Mouse (Mus musculus) midbrain, embryonic 16.5 days (tissue): Measurements from ENCODE around the gene Vps4a. TPM values are rescaled to one million over a fixed set of nuclear protein-coding genes. Genes with fewer than 3 reads are reported as not detected.
"Not testable (repeated sequence)": the region's sequence is repeated elsewhere in the genome, so short reads cannot be mapped to it uniquely, and the experiment has no call there.

Source experiments
- ATAC-seq: fragments of 200-750 bp; cut with Nextera tagmentation; 2 replicates; pipeline ENCODE4 v1.8.0; 2017; ENCODE audit warnings: moderate TSS enrichment
- H3K27ac ChIP-seq: fragments of 300-500 bp; sonication (generic); 2 replicates; pipeline ENCODE4 v1.5.1; 2014; ENCODE audit warnings: mild to moderate bottlenecking, low read length, mixed read lengths
- H3K27me3 ChIP-seq: fragments of 300-500 bp; sonication (generic); 2 replicates; pipeline ENCODE4 v1.6.1; 2014; ENCODE audit warnings: low read depth, low read length, mixed read lengths; ENCODE audit not compliant: control insufficient read depth, insufficient read depth
- H3K36me3 ChIP-seq: fragments of 300-500 bp; sonication (generic); 2 replicates; pipeline ENCODE4 v1.6.1; 2014; ENCODE audit warnings: mild to moderate bottlenecking, low read length, moderate library complexity, mixed read lengths; ENCODE audit not compliant: control insufficient read depth, insufficient read depth
- H3K4me1 ChIP-seq: fragments of 300-500 bp; sonication (generic); 2 replicates; pipeline ENCODE4 v1.6.1; 2014; ENCODE audit warnings: mild to moderate bottlenecking, low read length, mixed read lengths; ENCODE audit not compliant: control insufficient read depth, insufficient read depth
- H3K4me2 ChIP-seq: fragments of 300-500 bp; sonication (generic); 2 replicates; pipeline ENCODE4 v1.6.1; 2014; ENCODE audit warnings: mild to moderate bottlenecking, low read length, mixed read lengths
- H3K4me3 ChIP-seq: fragments of 300-500 bp; sonication (generic); 2 replicates; pipeline ENCODE4 v1.5.1; 2014; ENCODE audit warnings: low read depth, mild to moderate bottlenecking, low read length, moderate library complexity, mixed read lengths
- H3K9ac ChIP-seq: fragments of 300-500 bp; sonication (generic); 2 replicates; pipeline ENCODE4 v1.6.1; 2014; ENCODE audit warnings: low read depth, low read length, mixed read lengths
- H3K9me3 ChIP-seq: fragments of 300-500 bp; sonication (generic); replicated peaks from 2 replicates; pipeline ENCODE4 v1.6.1; 2014; ENCODE audit warnings: mild to moderate bottlenecking, low read length, mixed read lengths; ENCODE audit not compliant: control insufficient read depth, poor library complexity, severe bottlenecking
- WGBS: fragments of 180-500 bp; shearing (Covaris S2); extraction: QIAGEN DNeasy Blood & Tissue Kit; methylation state at CpG from one replicate; pipeline ENCODE4 v1.1.7; 2014; 5-methylcytosine and 5-hydroxymethylcytosine counted together
- polyA plus RNA-seq: library from polyadenylated mRNA; unstranded; fragments of >200 nt; fragmentation: Nextera tagmentation; extraction: Ambion mirVana; gene quantifications from 2 replicates; pipeline ENCODE4 v1.2.1, GENCODE M21; 2015

Vps4a gene
- 164 and 166 TPM in 2 replicates for polyA plus RNA-seq

- Histone ChIP-seq H3K4me2 (peak within 1 kb of the TSS; percentile 87), H3K9ac (peak within 1 kb of the TSS; percentile 97), H3K4me3 (peak within 1 kb of the TSS; percentile 94), H3K9me3 (no peaks in the 10 kb centered on the region), H3K27me3 (no peaks in the 10 kb centered on the region), H3K27ac (peak within 1 kb of the TSS; percentile 79), H3K4me1 (peaks cover 23% of the 10 kb centered on the region), H3K36me3 (no peaks in the 10 kb centered on the region)
- ATAC-seq: peak; percentile 95
- 5% methylated on average over 56 of the region's 66 CpGs for WGBS
These were observed at the start of gene Vps4a for GRCm38 (mm10) chr8:107030650-107031576. TSS of gene Vps4a (plus strand) at chr8:107031222.

DNA sequence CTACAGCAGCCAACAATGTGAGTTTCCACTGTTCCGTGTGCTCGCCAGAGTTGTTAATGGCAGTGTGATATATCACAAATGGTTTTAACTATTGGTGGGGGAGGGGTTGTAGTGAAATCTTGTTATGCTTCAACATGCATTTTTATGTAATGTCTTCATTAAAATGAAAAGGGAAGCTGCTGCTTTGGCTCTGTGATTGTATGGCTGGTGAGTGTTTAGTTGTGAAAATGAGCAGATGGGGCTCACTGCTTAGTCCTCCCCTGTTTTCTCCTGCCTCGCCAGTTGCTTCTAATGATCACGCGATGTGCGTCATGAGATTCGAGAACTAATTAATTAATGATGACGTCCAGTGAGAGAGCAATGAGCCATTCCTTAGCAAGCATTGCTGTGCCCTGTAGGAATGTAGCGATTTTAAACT lies 45.6 kb upstream of the Vps4a start:
- Histone ChIP-seq H3K36me3 (no peaks in the 10 kb centered on the region), H3K4me3 (no peak overlapping the region), H3K9ac (no peak overlapping the region), H3K4me2 (no peak overlapping the region), H3K9me3 (no peaks in the 10 kb centered on the region), H3K27ac (no peak overlapping the region), H3K27me3 (no peaks in the 10 kb centered on the region), H3K4me1 (no peaks in the 10 kb centered on the region; the same call in 1 of the 2 replicates)
- ATAC-seq: no peak
- 53% methylated on average over 9 of the region's 9 CpGs for WGBS

DNA sequence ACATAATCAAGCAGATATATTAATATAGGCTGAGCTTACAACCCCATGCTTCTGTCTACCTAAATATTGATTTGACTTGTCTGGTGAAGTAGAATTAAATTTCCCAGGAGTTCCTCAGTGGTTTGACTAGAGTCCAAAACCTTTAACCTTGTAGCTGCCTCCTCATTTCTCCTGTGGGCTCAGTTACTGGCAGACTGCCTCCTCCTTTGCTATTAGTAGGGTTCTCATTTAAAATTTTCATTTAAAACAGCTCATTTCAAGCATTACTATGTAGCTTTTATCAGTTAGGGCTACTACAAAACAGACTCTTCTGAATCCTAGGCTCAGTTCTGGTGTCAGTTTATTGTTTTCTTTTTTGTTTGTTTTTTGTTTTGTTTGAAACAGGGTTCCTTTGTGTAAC lies 45.1 kb upstream of the Vps4a start:
- Histone ChIP-seq H3K4me2 (no peak overlapping the region), H3K4me3 (no peak overlapping the region), H3K9ac (no peak overlapping the region), H3K27me3 (no peaks in the 10 kb centered on the region), H3K9me3 (no peaks in the 10 kb centered on the region), H3K36me3 (no peaks in the 10 kb centered on the region), H3K27ac (no peak overlapping the region), H3K4me1 (no peaks in the 10 kb centered on the region; the same call in 1 of the 2 replicates)
- ATAC-seq: no peak

GRCm38 (mm10) chr8:106987557-106987956 lies 43.5 kb upstream of the Vps4a start:
- Histone ChIP-seq H3K36me3 (peaks cover 7% of the 10 kb centered on the region; the same call in 1 of the 2 replicates), H3K9ac (no peak overlapping the region), H3K27ac (no peak overlapping the region), H3K9me3 (no peaks in the 10 kb centered on the region), H3K4me1 (no peaks in the 10 kb centered on the region; the same call in 1 of the 2 replicates), H3K4me3 (no peak overlapping the region), H3K27me3 (no peaks in the 10 kb centered on the region), H3K4me2 (no peak overlapping the region)
- ATAC-seq: no peak

GRCm38 (mm10) chr8:106991393-106991792 lies 39.6 kb upstream of the Vps4a start:
- no peak overlapping the region for H3K27ac ChIP-seq
- no peak overlapping the region for H3K4me2 ChIP-seq

DNA sequence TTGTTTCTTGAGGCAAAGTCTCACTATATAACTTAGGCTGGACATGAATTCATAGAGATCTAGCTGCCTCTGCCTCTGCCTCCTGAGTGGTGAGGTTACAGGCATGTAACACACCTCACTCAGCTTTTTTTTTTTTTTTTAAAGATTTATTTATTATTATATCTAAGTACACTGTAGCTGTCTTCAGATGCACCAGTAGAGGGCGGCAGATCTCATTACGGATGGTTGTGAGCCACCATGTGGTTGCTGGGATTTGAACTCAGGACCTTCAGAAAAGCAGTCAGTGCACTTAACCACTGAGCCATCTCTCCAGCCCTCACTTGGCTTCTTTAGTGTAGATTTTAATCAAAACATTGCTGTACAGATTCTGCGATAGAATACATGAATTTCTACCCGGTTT lies 34.7 kb upstream of the Vps4a start:
- not testable (repeated sequence) for H3K27ac ChIP-seq, H3K9me3 ChIP-seq, H3K4me3 ChIP-seq, H3K4me2 ChIP-seq, H3K4me1 ChIP-seq, H3K9ac ChIP-seq, ATAC-seq, H3K27me3 ChIP-seq, H3K36me3 ChIP-seq
- WGBS: 90% methylated on average over 4 of the region's 4 CpGs

More at GRCm38 (mm10) chr8:106991393-106991792, 39.6 kb upstream of the Vps4a start:
- Histone ChIP-seq H3K9ac (no peak overlapping the region), H3K9me3 (no peaks in the 10 kb centered on the region), H3K4me1 (no peaks in the 10 kb centered on the region), H3K27me3 (no peaks in the 10 kb centered on the region), H3K36me3 (peaks cover 7% of the 10 kb centered on the region; the same call in 1 of the 2 replicates), H3K4me3 (no peak overlapping the region)
- 95% methylated on average over 7 of the region's 7 CpGs for WGBS
- no peak for ATAC-seq

DNA sequence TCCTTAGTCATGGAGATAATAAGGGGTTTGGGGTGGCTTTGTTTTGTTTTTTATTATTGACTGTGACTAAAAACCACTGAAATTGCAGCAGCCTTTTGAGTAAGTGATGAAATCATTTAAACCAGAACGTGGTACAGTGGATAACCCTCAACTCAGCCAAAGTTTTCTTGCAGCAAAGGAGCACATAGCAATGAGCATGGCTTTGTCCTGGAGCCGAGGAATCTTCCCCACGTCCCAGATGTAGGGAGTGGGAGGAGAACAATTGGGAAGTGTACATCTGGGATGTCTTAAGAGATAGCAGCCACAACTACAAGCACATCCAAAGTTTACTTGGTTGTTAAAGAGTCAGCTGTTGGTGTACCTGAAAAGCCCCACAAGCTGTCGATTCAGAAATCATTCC lies 33.6 kb upstream of the Vps4a start:
- no peak overlapping the region for H3K9ac ChIP-seq
- ATAC-seq: no peak
- H3K27ac ChIP-seq: no peak overlapping the region
- no peak overlapping the region for H3K4me3 ChIP-seq
- no peaks in the 10 kb centered on the region for H3K4me1 ChIP-seq
- no peaks in the 10 kb centered on the region for H3K9me3 ChIP-seq
- no peaks in the 10 kb centered on the region for H3K36me3 ChIP-seq
- WGBS: 88% methylated on average over 4 of the region's 4 CpGs
- no peak overlapping the region for H3K4me2 ChIP-seq
- H3K27me3 ChIP-seq: no peaks in the 10 kb centered on the region

DNA sequence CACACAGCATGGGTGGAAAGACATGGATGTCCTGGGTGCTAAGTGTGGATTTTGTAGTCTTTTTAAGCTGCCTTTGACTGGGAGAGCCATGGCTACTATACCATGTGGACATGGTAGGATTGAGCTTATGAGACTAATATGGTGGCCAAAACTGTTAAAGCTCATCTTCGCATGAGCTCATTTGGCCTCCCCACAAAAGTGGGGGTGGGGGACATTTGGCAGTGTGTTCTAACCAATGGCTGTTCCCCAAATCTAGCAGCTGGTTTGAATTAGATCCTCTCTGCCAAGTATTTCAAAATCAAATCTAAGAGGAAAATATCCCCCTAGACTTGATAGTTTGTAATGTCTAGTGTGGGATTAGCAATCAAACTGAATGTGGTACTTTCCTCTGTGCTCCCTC lies 32.0 kb upstream of the Vps4a start:
- no peak for ATAC-seq
- WGBS: 90% methylated on average over 1 of the region's 1 CpGs
- Histone ChIP-seq H3K9me3 (no peaks in the 10 kb centered on the region), H3K4me1 (no peaks in the 10 kb centered on the region), H3K36me3 (no peaks in the 10 kb centered on the region), H3K27me3 (no peaks in the 10 kb centered on the region), H3K9ac (no peak overlapping the region), H3K27ac (no peak overlapping the region), H3K4me2 (no peak overlapping the region), H3K4me3 (no peak overlapping the region)

- Histone ChIP-seq H3K36me3 (no peaks in the 10 kb centered on the region), H3K4me2 (no peak overlapping the region), H3K27me3 (no peaks in the 10 kb centered on the region), H3K4me3 (no peak overlapping the region), H3K4me1 (no peaks in the 10 kb centered on the region), H3K27ac (no peak overlapping the region), H3K9me3 (no peaks in the 10 kb centered on the region), H3K9ac (no peak overlapping the region)
- ATAC-seq: peak; percentile 54; the same call in 1 of the 2 replicates
- 31% methylated on average over 5 of the region's 5 CpGs for WGBS
These were observed 28.5 kb upstream of the Vps4a start for GRCm38 (mm10) chr8:107002532-107002931.
